9 mouse cellular contexts compared by ENCODE assay signal in the genomic region with DNA sequence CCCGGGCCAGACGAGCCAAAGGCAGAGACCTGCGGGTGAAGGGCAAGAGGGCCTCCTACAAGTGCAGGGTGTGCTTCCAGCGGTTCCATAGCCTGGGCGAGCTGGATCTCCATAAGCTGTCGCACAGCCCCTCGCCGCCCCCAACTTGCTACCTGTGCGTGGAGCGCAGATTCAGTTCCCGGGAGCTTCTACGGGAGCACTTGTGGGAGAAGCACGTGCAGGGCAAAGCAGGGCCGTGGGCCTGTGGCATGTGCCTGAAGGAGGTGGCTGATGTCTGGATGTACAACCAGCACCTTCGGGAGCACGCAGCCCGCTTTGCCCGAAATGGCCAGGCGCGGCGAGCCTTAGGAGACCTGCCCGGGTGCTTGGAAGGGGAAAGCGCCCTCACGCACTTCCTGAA. TPM values are rescaled to one million over a fixed set of nuclear protein-coding genes. Genes with fewer than 3 reads are reported as not detected.
DNase-seq lines count a peak whose midpoint lies in the region; ATAC-seq and TF ChIP-seq lines count a peak whose summit lies in the region.
"Had no signal": no experiment of that assay in that cellular context is flagged by ENCODE, and none has a peak within 500 bp of the region (broad histone marks: within the 10 kb centered on the region; RNA-seq: fewer than 3 reads in every experiment).

No protein-coding gene starts in this region.

- H3K4me3 ChIP-seq in heart, embryonic 16.5 days (ENCODE audit: low read length), result peak overlapping the region; percentile 53
- H3K4me3 ChIP-seq in MEL (ENCODE audit: control insufficient read depth in 1 of 2, insufficient read depth in 1 of 2, low read depth in 2 of 2, low read length in 2 of 2), result peak overlapping the region; percentile 42 to 46; a peak in 3 of 4 replicates
- H3K4me3 ChIP-seq in forebrain, embryonic 16.5 days (replicated peaks; ENCODE audit: low read length), result peak overlapping the region; percentile 40
- peak overlapping the region; percentile 41 for H3K4me3 ChIP-seq in liver, postnatal 0 days (ENCODE audit: low read depth, low read length)

- H3K9ac ChIP-seq in heart, embryonic 16.5 days (ENCODE audit: low read length), result peak overlapping the region; percentile 74
- peak overlapping the region; percentile 60 for H3K9ac ChIP-seq in MEL (ENCODE audit: control insufficient read depth, low read depth, low read length, poor library complexity, severe bottlenecking)
- H3K9ac ChIP-seq in forebrain, embryonic 16.5 days (replicated peaks; ENCODE audit: low read depth, low read length), result peak overlapping the region; percentile 52
- no peak overlapping the region for H3K9ac ChIP-seq in liver, postnatal 0 days (replicated peaks)

- H3K27me3 ChIP-seq in heart, embryonic 16.5 days (ENCODE audit: control insufficient read depth, insufficient read depth, low read length), result peaks cover 8% of the 10 kb centered on the region; the same call in 1 of the 2 replicates
- H3K27me3 ChIP-seq in MEL (ENCODE audit: control insufficient read depth in 1 of 2, insufficient read depth in 2 of 2, low read length in 2 of 2), result no peaks in the 10 kb centered on the region
- 0 out of 2 replicates have a peak, but pooled peaks cover 2% of the 10 kb centered on the region for H3K27me3 ChIP-seq in forebrain, embryonic 16.5 days (replicated peaks; ENCODE audit: control insufficient read depth, insufficient read depth, low read length)
- H3K27me3 ChIP-seq in liver, postnatal 0 days (ENCODE audit: insufficient read depth, low read length), result peaks cover 15% of the 10 kb centered on the region
- H3K27me3 ChIP-seq: Patski had no signal

- H3K4me2 ChIP-seq in heart, embryonic 16.5 days (ENCODE audit: low read depth, low read length), result peak overlapping the region; percentile 82
- peak overlapping the region; percentile 59 for H3K4me2 ChIP-seq in forebrain, embryonic 16.5 days (ENCODE audit: low read length)
- H3K4me2 ChIP-seq in liver, postnatal 0 days (ENCODE audit: low read depth, low read length), result peak overlapping the region; percentile 78

- TF ChIP-seq CTCF in MEL (IDR thresholded peaks at IDR 0.05 in 2 of 3, conservative IDR thresholded peaks at IDR 0.05 in 1 of 3; ENCODE audit: control insufficient read depth in 1 of 3, insufficient read depth in 1 of 3, low read depth in 2 of 3, low read length in 3 of 3, poor library complexity in 1 of 3, severe bottlenecking in 1 of 3), result no peak
- TF ChIP-seq CTCF in liver, postnatal 0 days (IDR thresholded peaks at IDR 0.05; ENCODE audit: low read depth), result no peak

- no peak for TF ChIP-seq POLR2A in MEL (IDR thresholded peaks at IDR 0.05; ENCODE audit: control insufficient read depth in 1 of 2, insufficient read depth in 1 of 2, low read depth in 1 of 2, low read length in 2 of 2, poor library complexity in 1 of 2)

- H3K9me3 ChIP-seq in heart, embryonic 16.5 days (replicated peaks; ENCODE audit: control insufficient read depth, low read length), result no peaks in the 10 kb centered on the region
- H3K9me3 ChIP-seq in MEL (replicated peaks; ENCODE audit: insufficient read depth, low read length), result no peaks in the 10 kb centered on the region
- H3K9me3 ChIP-seq in forebrain, embryonic 16.5 days (ENCODE audit: control insufficient read depth, low read length), result no peaks in the 10 kb centered on the region
- no peaks in the 10 kb centered on the region for H3K9me3 ChIP-seq in liver, postnatal 0 days (ENCODE audit: low read length)

- 56% methylated on average over 24 of the region's 24 CpGs for WGBS in heart, embryonic 16.5 days
- 65% methylated on average over 24 of the region's 24 CpGs for WGBS in forebrain, embryonic 16.5 days
- WGBS in liver, postnatal 0 days (ENCODE audit: insufficient replicate concordance), result 57% methylated on average over 24 of the region's 24 CpGs

- H3K36me3 ChIP-seq in heart, embryonic 16.5 days (ENCODE audit: control insufficient read depth, insufficient read depth), result no peaks in the 10 kb centered on the region
- 0 out of 4 replicates have a peak, but pooled peaks cover 0 to 2% of the 10 kb centered on the region in 2 experiments for H3K36me3 ChIP-seq in MEL (ENCODE audit: control insufficient read depth in 1 of 2, insufficient read depth in 2 of 2, low read length in 2 of 2)
- no peaks in the 10 kb centered on the region for H3K36me3 ChIP-seq in forebrain, embryonic 16.5 days (ENCODE audit: control insufficient read depth, insufficient read depth)
- H3K36me3 ChIP-seq in liver, postnatal 0 days (replicated peaks; ENCODE audit: insufficient read depth, low read length), result no peaks in the 10 kb centered on the region

- H3K4me1 ChIP-seq in heart, embryonic 16.5 days (ENCODE audit: control insufficient read depth, insufficient read depth, low read length), result 0 out of 2 replicates have a peak, but pooled peaks cover 11% of the 10 kb centered on the region
- H3K4me1 ChIP-seq in MEL (ENCODE audit: control insufficient read depth in 1 of 2, insufficient read depth in 2 of 2, low read length in 2 of 2), result peaks cover 0 to 5% of the 10 kb centered on the region in 2 experiments; a peak in 1 of 4 replicates
- H3K4me1 ChIP-seq in forebrain, embryonic 16.5 days (replicated peaks; ENCODE audit: control insufficient read depth, insufficient read depth, low read length), result peaks cover 12% of the 10 kb centered on the region
- H3K4me1 ChIP-seq in liver, postnatal 0 days (ENCODE audit: insufficient read depth), result peaks cover 13% of the 10 kb centered on the region

- TF ChIP-seq RAD21 in MEL (IDR thresholded peaks at IDR 0.05; ENCODE audit: low read depth, low read length), result no peak

- TF ChIP-seq EP300 in MEL (IDR thresholded peaks at IDR 0.05; ENCODE audit: low read depth in 1 of 2, low read length in 2 of 2), result no peak
- TF ChIP-seq EP300 in liver, postnatal 0 days (IDR thresholded peaks at IDR 0.05; ENCODE audit: low read depth), result no peak

- H3K79me2 ChIP-seq in MEL (ENCODE audit: control insufficient read depth, insufficient read depth, low read length, poor library complexity), result no peaks in the 10 kb centered on the region

- H3K27ac ChIP-seq in heart, embryonic 16.5 days (ENCODE audit: low read length), result no peak overlapping the region
- H3K27ac ChIP-seq in MEL (ENCODE audit: control insufficient read depth, low read depth, low read length), result no peak overlapping the region
- H3K27ac ChIP-seq in forebrain, embryonic 16.5 days (ENCODE audit: low read length), result no peak overlapping the region
- no peak overlapping the region for H3K27ac ChIP-seq in liver, postnatal 0 days (ENCODE audit: low read depth)

- no peak for DNase-seq in heart, adult 8-10 months (ENCODE audit: low spot score)
- DNase-seq in MEL (ENCODE audit: low read depth, low spot score), result no peak
- DNase-seq in liver, postnatal 0 days, result peak; percentile 28
- no peak for DNase-seq in embryo, embryonic 10.5 days (ENCODE audit: low spot score)
- DNase-seq in frontal cortex, postnatal 25 days (ENCODE audit: low spot score in 2 of 2), result no peak
- DNase-seq in embryo, embryonic 9.5 days (ENCODE audit: extremely low spot score), result no peak

- no peak for ATAC-seq in heart, embryonic 16.5 days (replicated peaks; ENCODE audit: extremely low read depth, insufficient read depth, low FRiP score)
- ATAC-seq in forebrain, embryonic 16.5 days, result no peak
- no peak for ATAC-seq in liver, postnatal 0 days
- ATAC-seq: Patski had no signal

TF ChIP-seq in MEL, 35 proteins besides CTCF, POLR2A, EP300 and RAD21:
- TF ChIP-seq CHD1 (IDR thresholded peaks at IDR 0.05; ENCODE audit: low read depth, low read length) (no peak), MAFK (IDR thresholded peaks at IDR 0.05; ENCODE audit: borderline replicate concordance, low read depth, low read length) (no peak), ZKSCAN1 (IDR thresholded peaks at IDR 0.05; ENCODE audit: low read depth, low read length) (no peak), USF1 (IDR thresholded peaks at IDR 0.05; ENCODE audit: low read depth, low read length) (no peak), ZNF384 (IDR thresholded peaks at IDR 0.05; ENCODE audit: low read depth, low read length) (no peak), RCOR1 (IDR thresholded peaks at IDR 0.05; ENCODE audit: low read depth, low read length) (no peak), TAL1 (IDR thresholded peaks at IDR 0.05; ENCODE audit: low read length) (no peak), TCF12 (IDR thresholded peaks at IDR 0.05; ENCODE audit: low read depth, low read length) (no peak), ETS1 (IDR thresholded peaks at IDR 0.05; ENCODE audit: low read depth, low read length) (no peak), POLR2AphosphoS2 (IDR thresholded peaks at IDR 0.05; ENCODE audit: low read length) (no peak), MYC (IDR thresholded peaks at IDR 0.05; ENCODE audit: low read depth, low read length) (no peak), TBP (IDR thresholded peaks at IDR 0.05; ENCODE audit: low read depth, low read length) (no peak), SMC3 (IDR thresholded peaks at IDR 0.05; ENCODE audit: low read depth, low read length) (no peak), MEF2A (IDR thresholded peaks at IDR 0.05; ENCODE audit: extremely low read depth, insufficient replicate concordance, low read depth, low read length, poor library complexity, severe bottlenecking) (no peak)

RNA-seq across cellular contexts. Expression of gene Zfpm1, which starts 13.1 kb away (rescaled TPM):
- polyA plus RNA-seq in heart, embryonic 16.5 days (2015; fragmentation: Nextera tagmentation; extraction: Ambion mirVana), result 2.9 and 3.1 TPM in 2 replicates
- 10 to 100 TPM; 18.1 to 23.2 (median 21.3) TPM for total RNA-seq in heart, adult 8-10 months (2022)
- total RNA-seq in MEL (2012; rRNA removed), result 104 and 133 TPM in 2 replicates
- 100 to 1,000 TPM; 260 to 343 TPM for polyA plus RNA-seq in MEL (2012; ENCODE audit: insufficient read depth in 1 of 2, insufficient read length in 2 of 2, low read depth in 1 of 2, low replicate concordance in 2 of 2, missing spikeins in 1 of 2)
- polyA plus RNA-seq in forebrain, embryonic 16.5 days (2015; fragmentation: Nextera tagmentation; extraction: Ambion mirVana), result 0.41 and 0.65 TPM in 2 replicates
- polyA plus RNA-seq in liver, postnatal 0 days (2015; fragmentation: Nextera tagmentation; extraction: Ambion mirVana), result 5.7 and 6.9 TPM in 2 replicates

Comparison
In these comparisons a context has a peak if more than half of its experiments do, and no peak if none do; other contexts are left out.
1. RNA of gene Zfpm1, which starts 13.1 kb away (polyA plus RNA-seq): 260 to 343 TPM in MEL; 5.7 to 6.9 TPM in liver, postnatal 0 days, 2.9 to 3.1 TPM in heart, embryonic 16.5 days and 0.41 to 0.65 TPM in forebrain, embryonic 16.5 days; every median in the first group is over 10 times any median in the second.
2. Peak in every context shown above with its lines, with median percentiles within 50 percentile points of each other: H3K4me2 ChIP-seq and H3K4me3 ChIP-seq.